Mouse (Mus musculus) thymus, adult 2 months (tissue): ENCODE results near the gene Luc7l2.

ENCODE experiments used
- CTCF ChIP-seq: fragments of 200-500 bp; IDR thresholded peaks from 2 replicates; pipeline ENCODE4 v1.5.1; 2012; ENCODE audit warnings: mild to moderate bottlenecking, control low read depth, low read length, moderate library complexity, borderline replicate concordance; ENCODE audit not compliant: control insufficient read depth, poor library complexity, insufficient read depth; ENCODE audit errors: extremely low read depth
- POLR2A ChIP-seq: fragments of 200-500 bp; IDR thresholded peaks from 2 replicates; pipeline ENCODE4 v1.6.1; 2012; ENCODE audit warnings: mild to moderate bottlenecking, low read length, control low read depth, moderate library complexity; ENCODE audit not compliant: control insufficient read depth, poor library complexity, insufficient read depth; ENCODE audit errors: extremely low read depth

DNA sequence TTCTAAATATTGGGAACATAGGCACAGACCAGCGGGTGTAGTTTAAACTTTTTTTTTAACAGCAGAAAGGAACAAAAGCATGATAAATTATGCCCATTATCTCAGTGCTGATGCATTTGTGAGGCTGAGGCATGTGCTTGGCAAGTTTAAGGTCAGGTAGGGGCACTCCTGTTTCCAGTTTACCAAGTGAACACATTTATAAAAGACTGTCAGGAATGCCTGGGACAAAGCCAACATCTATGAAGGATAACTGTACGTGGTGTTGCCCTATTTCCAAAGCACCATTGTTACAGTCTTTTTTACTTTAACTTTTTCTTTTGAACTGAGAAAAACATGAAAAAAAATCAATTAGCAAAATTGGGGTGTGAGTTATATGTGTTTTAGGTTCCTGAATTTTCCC is 58.8 kb downstream of the Luc7l2 start:
- no peak for TF ChIP-seq CTCF
- no peak for TF ChIP-seq POLR2A
